Mouse (Mus musculus): ENCODE data around the gene Mto1. TPM values are rescaled to one million over a fixed set of nuclear protein-coding genes. Genes with fewer than 3 reads are reported as not detected.
"Not testable (repeated sequence)": the region's sequence is repeated elsewhere in the genome, so short reads cannot be mapped to it uniquely, and the experiment has no call there.

The Mto1 gene
- polyA plus RNA-seq, 1 experiment from 2014 or later = 25.9 TPM

DNA sequence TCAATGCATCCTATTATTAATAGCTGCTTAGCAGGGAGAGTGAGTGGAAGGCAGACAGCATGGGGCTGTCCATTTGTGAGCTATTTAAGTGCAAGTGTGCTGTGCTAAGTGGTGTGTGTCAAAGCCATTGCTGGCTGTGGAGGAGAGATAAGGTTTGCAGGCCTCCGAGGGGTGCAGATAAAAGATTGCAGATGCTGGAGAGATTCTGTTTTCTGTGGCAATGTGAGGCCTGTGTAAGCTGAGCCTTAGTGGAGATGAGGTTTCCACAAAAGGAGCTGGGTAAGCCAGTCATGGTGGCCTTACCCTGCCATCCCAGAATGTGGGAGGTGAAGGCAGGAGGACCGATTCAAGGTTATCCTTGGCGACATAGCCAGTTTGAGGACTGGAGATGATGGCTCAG is 68.1 kb downstream of the Mto1 start:
- no peak overlapping the region for H3K27ac ChIP-seq
- WGBS = 77% methylated on average over 3 of the region's 3 CpGs
- no peaks in the 10 kb centered on the region for H3K27me3 ChIP-seq (ENCODE audit: low read depth, poor library complexity, severe bottlenecking)

DNA sequence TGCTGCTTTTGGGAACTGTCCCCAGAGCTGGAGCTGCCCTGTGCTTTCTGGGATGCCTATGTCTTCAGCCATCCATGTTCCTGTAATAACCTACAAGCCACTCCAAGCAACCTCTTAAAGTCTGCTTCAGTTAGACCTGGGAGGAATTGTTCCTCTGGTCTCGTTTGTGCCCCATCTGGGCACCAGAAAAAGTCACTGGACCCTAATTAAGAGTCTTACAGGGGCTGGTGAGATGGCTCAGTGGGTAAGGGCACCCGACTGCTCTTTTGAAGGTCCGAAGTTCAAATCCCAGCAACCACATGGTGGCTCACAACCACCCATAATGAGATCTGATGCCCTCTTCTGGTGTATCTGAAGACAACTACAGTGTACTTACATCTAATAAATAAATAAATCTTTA is 69.2 kb downstream of the Mto1 start:
- DNase-seq (ENCODE audit: low spot score); H3K36me3 ChIP-seq; H3K4me3 ChIP-seq; H3K27me3 ChIP-seq (ENCODE audit: low read depth, poor library complexity, severe bottlenecking); H3K9me3 ChIP-seq (replicated peaks); H3K27ac ChIP-seq: not testable (repeated sequence)
- H3K4me1 ChIP-seq = peaks cover 15% of the 10 kb centered on the region
- 71% methylated on average over 3 of the region's 3 CpGs for WGBS

More for the DNA sequence above, 68.1 kb downstream of the Mto1 start:
- no peak for DNase-seq (ENCODE audit: low spot score)
- Histone ChIP-seq H3K36me3 (no peaks in the 10 kb centered on the region), H3K4me3 (no peak overlapping the region), H3K9me3 (replicated peaks) (no peaks in the 10 kb centered on the region), H3K4me1 (peaks cover 8% of the 10 kb centered on the region)

DNA sequence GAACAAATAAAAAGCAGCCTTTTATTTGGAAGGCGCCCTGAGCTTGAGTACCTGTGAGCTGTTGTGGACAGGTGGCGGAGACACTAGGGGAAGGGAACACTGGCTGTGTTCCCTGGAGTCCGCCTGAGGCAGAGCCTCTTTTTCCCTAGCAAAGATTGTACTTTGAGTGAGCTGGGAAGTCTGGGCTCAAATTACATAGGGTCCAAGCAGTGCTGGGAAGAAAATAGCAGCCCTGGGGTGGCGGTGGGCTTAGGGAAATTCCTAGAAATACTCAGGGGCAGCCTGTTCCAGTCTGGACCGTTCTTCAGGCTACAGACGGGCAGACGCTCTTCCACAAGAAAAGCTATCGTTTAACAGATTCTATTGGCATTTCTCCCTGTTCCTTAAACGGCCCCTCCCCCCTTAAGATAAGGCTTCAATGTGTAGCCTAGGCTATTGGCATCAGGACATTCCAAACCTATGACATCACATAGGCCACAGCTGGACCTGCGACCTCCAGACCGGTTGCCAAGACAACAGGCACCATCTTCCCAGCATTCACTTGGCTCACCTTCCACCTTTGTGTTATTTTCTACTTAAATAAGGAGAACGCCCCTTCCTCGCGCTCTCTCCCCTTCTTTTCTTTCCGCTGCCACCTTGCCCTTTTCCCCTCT is 72.2 kb downstream of the Mto1 start:
- peak overlapping the region; percentile 92 for H3K27ac ChIP-seq
- no peaks in the 10 kb centered on the region for H3K27me3 ChIP-seq (ENCODE audit: low read depth, poor library complexity, severe bottlenecking)
- WGBS = 3% methylated on average over 15 of the region's 15 CpGs
- peak; percentile 86 for DNase-seq (ENCODE audit: low spot score)
- H3K9me3 ChIP-seq (replicated peaks) = no peaks in the 10 kb centered on the region
- H3K4me3 ChIP-seq = peak overlapping the region; percentile 69
- peaks cover 15% of the 10 kb centered on the region for H3K4me1 ChIP-seq
- peaks cover 28% of the 10 kb centered on the region for H3K36me3 ChIP-seq

DNA sequence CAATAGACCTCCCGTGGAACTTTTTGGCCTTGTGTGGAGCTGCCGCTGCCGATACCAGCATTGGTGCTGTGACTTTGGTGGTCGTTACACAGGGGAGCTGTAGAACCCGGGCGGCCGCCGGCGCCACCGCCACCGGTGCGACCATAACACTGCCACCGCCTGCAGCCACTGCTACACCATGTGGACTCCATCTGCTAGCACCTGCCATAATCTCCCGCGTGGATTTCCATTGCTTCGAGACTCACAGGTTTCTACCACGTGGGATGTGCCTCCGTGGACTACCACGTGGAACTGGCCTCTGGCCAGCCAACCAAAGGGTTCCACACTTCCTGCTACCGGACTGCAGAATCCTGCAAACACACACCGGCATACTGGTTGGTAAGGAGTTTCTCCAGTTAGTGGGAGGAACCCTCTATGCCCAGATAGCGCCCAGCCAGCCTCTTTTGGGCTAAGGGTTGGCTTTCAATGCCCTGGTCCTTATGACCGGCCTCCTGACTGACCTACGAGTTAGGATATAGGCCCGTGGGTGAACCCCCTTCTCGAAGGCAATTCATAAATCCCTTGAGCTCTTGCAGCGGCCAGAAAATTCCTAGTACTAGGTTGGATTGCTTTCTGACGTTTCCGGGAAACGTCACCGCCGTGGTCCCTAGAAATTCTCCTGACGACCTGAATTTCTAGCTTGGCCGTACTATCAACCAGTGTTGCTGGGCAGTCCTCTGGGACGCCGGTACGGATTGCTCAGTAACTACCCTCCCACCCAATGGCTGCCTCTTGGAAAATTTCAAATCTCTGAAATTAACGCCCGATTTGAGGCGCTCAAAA is 73.0 kb downstream of the Mto1 start:
- 2% methylated on average over 40 of the region's 40 CpGs for WGBS
- DNase-seq (ENCODE audit: low spot score) = peak; percentile 76
- Histone ChIP-seq H3K27ac (peak overlapping the region; percentile 92), H3K9me3 (replicated peaks) (no peaks in the 10 kb centered on the region), H3K27me3 (ENCODE audit: low read depth, poor library complexity, severe bottlenecking) (no peaks in the 10 kb centered on the region), H3K4me1 (peaks cover 15% of the 10 kb centered on the region), H3K4me3 (peak overlapping the region; percentile 69), H3K36me3 (peaks cover 35% of the 10 kb centered on the region)

DNA sequence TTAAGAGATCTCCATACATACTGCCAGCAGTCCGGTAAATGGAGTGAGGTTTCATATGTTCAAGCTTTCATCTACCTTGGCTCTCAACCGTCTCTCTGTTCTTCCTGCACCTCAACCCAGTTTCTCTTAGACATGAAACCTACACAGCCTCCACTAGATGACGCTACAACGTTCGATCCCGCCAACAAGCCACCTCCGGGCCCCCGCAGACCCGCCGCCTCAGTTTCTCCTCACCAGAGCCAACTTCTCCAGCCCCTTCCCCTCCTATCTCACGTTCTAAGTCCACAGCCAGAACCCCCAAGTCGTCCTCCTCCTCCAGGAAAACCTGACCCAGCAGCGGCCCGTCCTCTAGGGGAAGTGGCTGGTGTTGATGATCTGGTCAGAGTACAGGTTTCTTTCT is 73.7 kb downstream of the Mto1 start:
- Histone ChIP-seq H3K9me3 (replicated peaks) (no peaks in the 10 kb centered on the region), H3K4me3 (peak overlapping the region; percentile 69), H3K27me3 (ENCODE audit: low read depth, poor library complexity, severe bottlenecking) (no peaks in the 10 kb centered on the region), H3K36me3 (peaks cover 38% of the 10 kb centered on the region), H3K4me1 (peaks cover 18% of the 10 kb centered on the region), H3K27ac (peak overlapping the region; percentile 92)
- peak; percentile 54 for DNase-seq (ENCODE audit: low spot score)
- WGBS = 36% methylated on average over 14 of the region's 14 CpGs

Small RNAs within 50 kb of the gene (microRNA-seq; reads per million reads assigned to microRNA genes)
- not detected for gene Gm26377

Other genes with a start within 250 kb of the Mto1 start
- gene Gsta1, start 217.6 kb upstream of the Mto1 start, polyA plus RNA-seq (2016; fragmentation: Nextera tagmentation; extraction: Ambion mirVana) = not detected in 2 replicates
- not detected in 2 replicates for gene Gm3776, start 191.1 kb upstream of the Mto1 start, polyA plus RNA-seq (2016; fragmentation: Nextera tagmentation; extraction: Ambion mirVana)
- not detected in 2 replicates for gene Gm10639, start 158.3 kb upstream of the Mto1 start, polyA plus RNA-seq (2016; fragmentation: Nextera tagmentation; extraction: Ambion mirVana)
- gene Omt2a, start 133.4 kb upstream of the Mto1 start, polyA plus RNA-seq (2016; fragmentation: Nextera tagmentation; extraction: Ambion mirVana) = not detected in 2 replicates
- not detected in 2 replicates for gene Omt2b, start 120.6 kb upstream of the Mto1 start, polyA plus RNA-seq (2016; fragmentation: Nextera tagmentation; extraction: Ambion mirVana)
- not detected in 2 replicates for gene Gsta2, start 92.4 kb upstream of the Mto1 start, polyA plus RNA-seq (2016; fragmentation: Nextera tagmentation; extraction: Ambion mirVana)
- not detected in 2 replicates for gene Dppa5a, start 80.0 kb upstream of the Mto1 start, polyA plus RNA-seq (2016; fragmentation: Nextera tagmentation; extraction: Ambion mirVana)
- gene Ooep, start 69.5 kb upstream of the Mto1 start, polyA plus RNA-seq (2016; fragmentation: Nextera tagmentation; extraction: Ambion mirVana) = 0.40 and 0.90 TPM in 2 replicates
- gene Ddx43, start 52.4 kb upstream of the Mto1 start, polyA plus RNA-seq (2016; fragmentation: Nextera tagmentation; extraction: Ambion mirVana) = 0.15 and 0.18 TPM in 2 replicates
- 0.34 and 0.45 TPM in 2 replicates for gene Cgas, start 5.0 kb upstream of the Mto1 start, polyA plus RNA-seq (2016; fragmentation: Nextera tagmentation; extraction: Ambion mirVana)
- 0.73 and 1.2 TPM in 2 replicates for gene Gm17324, start 578 bp downstream of the Mto1 start, polyA plus RNA-seq (2016; fragmentation: Nextera tagmentation; extraction: Ambion mirVana)
- gene Eef1a1, start 40.9 kb downstream of the Mto1 start, polyA plus RNA-seq (2016; fragmentation: Nextera tagmentation; extraction: Ambion mirVana) = 3,854 and 3,970 TPM in 2 replicates
- gene Slc17a5, start 139.8 kb downstream of the Mto1 start, polyA plus RNA-seq (2016; fragmentation: Nextera tagmentation; extraction: Ambion mirVana) = 10.5 and 13.0 TPM in 2 replicates
- 3.8 and 3.9 TPM in 2 replicates for gene Cd109, start 167.3 kb downstream of the Mto1 start, polyA plus RNA-seq (2016; fragmentation: Nextera tagmentation; extraction: Ambion mirVana)